Mouse (Mus musculus) CH12.LX (cell line): ENCODE results near the gene Hils1.

Experiments
- CTCF ChIP-seq, 2 experiments: IDR thresholded peaks in 1 of 2; conservative IDR thresholded peaks in 1 of 2; 2 replicates each; pipeline ENCODE4 v1.5.1; 2011 to 2012; ENCODE audit warnings: low read depth in 2 of 2, low read length in 2 of 2, improper control_type of control experiment in 1 of 2, inconsistent platforms in 1 of 2, mild to moderate bottlenecking in 1 of 2, moderate library complexity in 1 of 2
- MAFK ChIP-seq: IDR thresholded peaks from 2 replicates; pipeline ENCODE4 v1.6.1; 2011; ENCODE audit warnings: low read length, improper control_type of control experiment; ENCODE audit not compliant: insufficient replicate concordance

DNA sequence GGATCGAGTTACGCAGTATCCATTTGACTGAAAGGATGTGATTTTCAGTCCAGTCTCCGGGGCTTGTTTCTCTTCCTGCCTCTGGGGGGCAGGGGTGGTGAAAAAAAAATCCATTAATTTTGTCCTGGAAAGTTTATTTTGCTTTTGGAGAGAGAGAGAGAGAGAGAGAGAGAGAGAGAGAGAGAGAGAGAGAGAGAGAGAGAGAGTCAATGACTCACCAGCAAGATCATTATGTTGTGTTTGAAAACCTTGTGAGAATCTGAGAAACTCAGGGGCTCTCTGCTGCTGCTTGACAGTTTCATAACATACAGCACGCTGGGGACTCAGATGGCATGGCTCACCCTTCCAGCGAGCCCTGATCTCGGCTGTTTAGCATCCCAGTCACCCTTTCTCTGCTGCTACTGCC is 46.4 kb upstream of the Hils1 start:
- TF ChIP-seq MAFK (no peak), CTCF (conservative IDR thresholded peaks at IDR 0.05 in 1 of 2, IDR thresholded peaks at IDR 0.05 in 1 of 2; ENCODE audit: low read depth in 2 of 2, low read length in 2 of 2) (no peak)
